Mouse (Mus musculus) limb, embryonic 14.5 days (tissue): Measurements from ENCODE around the gene Stab1. TPM values are rescaled to one million over a fixed set of nuclear protein-coding genes. Genes with fewer than 3 reads are reported as not detected.

Experiments used
- ATAC-seq: fragments of 200-750 bp; cut with Nextera tagmentation; 2 replicates; pipeline ENCODE4 v1.8.0; 2017; ENCODE audit warnings: low read depth, moderate number of reproducible peaks, moderate TSS enrichment; ENCODE audit not compliant: low FRiP score
- DNase-seq: peaks from one replicate; pipeline ENCODE4 v3.0.0-alpha.2; 2015; ENCODE audit warnings: low spot score
- H3K27ac ChIP-seq: fragments of 300-500 bp; sonication (generic); replicated peaks from 2 replicates; pipeline ENCODE4 v1.5.1; 2014; ENCODE audit warnings: low read depth, mild to moderate bottlenecking, low read length, moderate library complexity, mixed read lengths
- H3K27me3 ChIP-seq: fragments of 300-500 bp; sonication (generic); 2 replicates; pipeline ENCODE4 v1.6.1; 2014; ENCODE audit warnings: low read length, mixed read lengths; ENCODE audit not compliant: control insufficient read depth, insufficient read depth
- H3K36me3 ChIP-seq: fragments of 300-500 bp; sonication (generic); 2 replicates; pipeline ENCODE4 v1.6.1; 2014; ENCODE audit warnings: mild to moderate bottlenecking, low read length, moderate library complexity, mixed read lengths; ENCODE audit not compliant: control insufficient read depth, insufficient read depth
- H3K4me1 ChIP-seq: fragments of 300-500 bp; sonication (generic); 2 replicates; pipeline ENCODE4 v1.6.1; 2014; ENCODE audit warnings: antibody characterized with exemption, low read length, mixed read lengths; ENCODE audit not compliant: control insufficient read depth, insufficient read depth
- H3K4me2 ChIP-seq: fragments of 300-500 bp; sonication (generic); replicated peaks from 2 replicates; pipeline ENCODE4 v1.6.1; 2014; ENCODE audit warnings: low read depth, mild to moderate bottlenecking, low read length, moderate library complexity; ENCODE audit not compliant: severe bottlenecking
- H3K4me3 ChIP-seq: fragments of 300-500 bp; sonication (generic); replicated peaks from 2 replicates; pipeline ENCODE4 v1.5.1; 2014; ENCODE audit warnings: low read length
- H3K9ac ChIP-seq: fragments of 300-500 bp; sonication (generic); 2 replicates; pipeline ENCODE4 v1.6.1; 2014; ENCODE audit warnings: mild to moderate bottlenecking, low read depth, low read length, moderate library complexity; ENCODE audit not compliant: severe bottlenecking
- H3K9me3 ChIP-seq: fragments of 300-500 bp; sonication (generic); 2 replicates; pipeline ENCODE4 v1.6.1; 2016; ENCODE audit warnings: low read length; ENCODE audit not compliant: control insufficient read depth
- POLR2A ChIP-seq: fragments of 200-500 bp; IDR thresholded peaks from 2 replicates; pipeline ENCODE4 v1.8.0; 2012; ENCODE audit warnings: inconsistent platforms, mild to moderate bottlenecking, moderate library complexity, borderline replicate concordance; ENCODE audit not compliant: insufficient read depth, insufficient read length; ENCODE audit errors: extremely low read depth
- WGBS: fragments of 180-500 bp; shearing (Covaris S2); extraction: QIAGEN DNeasy Blood & Tissue Kit; methylation state at CpG from one replicate; pipeline ENCODE4 v1.1.7; 2014; 5-methylcytosine and 5-hydroxymethylcytosine counted together
- polyA plus RNA-seq, 2 experiments: library from polyadenylated mRNA; depleted of rRNA in 1 of 2; stranded (reverse) in 1 of 2; unstranded in 1 of 2; fragments of >200 nt; fragmentation: Nextera tagmentation in 1 of 2; extraction: Ambion mirVana in 1 of 2; gene quantifications; 2 replicates each; pipeline versions ENCODE4 v1.2.1 to v1.2.3; 2012 to 2014

Stab1 gene
- polyA plus RNA-seq, 2 experiments: 59.5 to 68.5 TPM

DNA sequence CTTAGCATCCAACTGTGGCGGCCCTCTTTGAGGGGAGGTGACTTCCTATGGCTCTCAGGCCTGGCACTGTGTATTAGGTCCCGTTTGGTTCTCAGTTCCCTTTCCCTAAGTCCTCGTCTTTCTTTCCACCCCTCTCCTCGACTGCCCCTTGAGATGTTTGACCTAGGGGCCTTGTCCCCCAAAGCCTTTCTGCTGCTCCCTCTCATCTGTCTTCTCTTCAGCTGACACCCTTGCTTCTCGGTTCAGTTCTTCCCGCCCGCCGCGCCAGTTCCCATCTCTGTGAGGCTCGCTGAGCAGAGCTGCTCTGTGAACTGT, 31.2 kb downstream of the Stab1 start:
- H3K4me2 ChIP-seq: no peak overlapping the region
- ATAC-seq: no peak

DNA sequence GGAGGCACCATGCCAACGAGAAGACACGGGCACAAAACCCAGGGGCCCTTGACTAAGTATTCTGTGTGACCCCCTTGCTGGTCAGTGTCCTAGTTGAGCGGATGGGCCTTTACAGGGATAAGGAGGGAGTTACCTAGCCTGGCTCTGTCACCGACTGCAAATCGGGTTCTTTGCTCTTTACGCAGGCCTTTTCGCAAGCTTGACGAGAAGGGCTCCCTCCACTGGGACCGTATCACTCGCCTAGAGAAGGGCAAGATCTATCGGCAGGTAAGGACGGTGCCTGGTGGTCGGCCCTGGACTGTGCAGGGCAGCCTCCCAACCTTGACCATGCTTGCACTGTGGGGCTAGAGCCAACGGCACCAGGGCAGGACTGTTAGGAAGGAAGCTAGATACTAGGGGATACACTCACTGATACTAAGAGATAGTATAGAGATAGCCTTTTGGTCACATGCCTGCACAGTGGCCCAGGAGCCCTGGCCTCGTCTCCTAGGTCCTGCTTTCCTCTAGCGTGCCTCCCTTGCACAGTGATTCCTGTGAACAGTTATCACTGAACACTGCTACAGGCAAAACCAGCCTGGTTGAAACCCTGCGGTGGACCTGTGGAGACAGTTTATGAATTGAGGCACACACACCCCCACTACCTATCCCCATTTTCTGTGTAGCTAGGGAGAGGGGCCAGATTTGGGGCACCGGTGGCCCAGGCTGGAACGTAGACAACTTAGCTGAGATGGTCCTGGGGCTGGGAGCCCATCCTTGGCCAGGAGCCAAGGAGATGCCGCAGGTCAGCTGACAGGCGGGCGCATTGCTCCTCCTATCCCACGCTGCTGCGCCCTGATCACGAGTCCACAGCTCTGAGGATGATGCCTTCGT, 31.8 kb downstream of the Stab1 start:
- WGBS: 92% methylated on average over 26 of the region's 26 CpGs
- Histone ChIP-seq H3K36me3 (peaks cover 77% of the 10 kb centered on the region), H3K4me3 (no peak overlapping the region), H3K9ac (no peak overlapping the region), H3K4me1 (peaks cover 29% of the 10 kb centered on the region), H3K4me2 (no peak overlapping the region), H3K9me3 (no peaks in the 10 kb centered on the region), H3K27ac (no peak overlapping the region), H3K27me3 (no peaks in the 10 kb centered on the region)
- ATAC-seq (no peak), DNase-seq (no peak)
- no peak for TF ChIP-seq POLR2A

More for the DNA sequence above, 31.2 kb downstream of the Stab1 start:
- Histone ChIP-seq H3K4me1 (peaks cover 24% of the 10 kb centered on the region), H3K27ac (no peak overlapping the region), H3K27me3 (no peaks in the 10 kb centered on the region), H3K9me3 (no peaks in the 10 kb centered on the region), H3K4me3 (no peak overlapping the region), H3K9ac (no peak overlapping the region), H3K36me3 (peaks cover 82% of the 10 kb centered on the region)
- TF ChIP-seq POLR2A: no peak
- DNase-seq: no peak
- 89% methylated on average over 10 of the region's 10 CpGs for WGBS

DNA sequence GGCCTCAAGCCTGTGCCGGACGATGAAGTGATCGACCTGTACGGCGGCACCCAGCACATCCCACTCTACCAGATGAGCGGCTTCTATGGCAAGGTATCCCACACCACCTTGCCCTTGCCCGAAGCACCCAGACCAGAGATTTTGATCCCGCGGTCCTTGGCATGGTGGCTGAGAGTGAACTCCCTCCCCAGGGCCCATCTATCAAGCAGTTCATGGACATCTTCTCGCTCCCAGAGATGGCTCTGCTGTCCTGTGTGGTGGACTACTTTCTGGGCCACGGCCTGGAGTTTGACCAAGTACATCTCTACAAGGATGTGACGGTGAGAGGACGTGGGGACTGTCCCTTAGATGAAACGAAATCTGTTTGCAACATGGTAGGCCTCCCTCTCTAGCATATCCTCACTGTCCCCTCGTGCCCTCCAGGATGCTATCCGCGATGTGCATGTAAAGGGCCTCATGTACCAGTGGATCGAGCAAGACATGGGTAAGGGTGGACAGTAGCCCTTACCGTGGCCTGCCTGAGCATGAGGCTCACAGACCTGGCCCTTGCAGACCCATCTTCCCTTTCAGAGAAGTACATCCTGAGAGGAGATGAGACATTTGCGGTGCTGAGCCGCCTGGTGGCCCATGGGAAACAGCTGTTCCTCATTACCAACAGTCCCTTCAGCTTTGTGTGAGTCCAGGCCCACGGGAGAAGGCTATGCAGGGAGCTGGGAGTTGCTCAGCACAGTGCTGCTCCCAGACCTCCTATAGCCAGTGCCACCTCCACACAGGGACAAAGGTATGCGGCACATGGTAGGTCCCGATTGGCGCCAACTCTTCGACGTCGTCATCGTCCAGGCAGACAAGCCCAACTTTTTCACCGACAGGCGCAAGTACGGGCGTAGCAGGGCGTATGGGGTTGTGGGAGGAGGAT, 32.7 kb downstream of the Stab1 start:
- Histone ChIP-seq H3K4me2 (no peak overlapping the region), H3K9ac (no peak overlapping the region), H3K36me3 (peaks cover 68% of the 10 kb centered on the region), H3K4me3 (no peak overlapping the region), H3K4me1 (peaks cover 29% of the 10 kb centered on the region), H3K27ac (no peak overlapping the region), H3K27me3 (no peaks in the 10 kb centered on the region), H3K9me3 (no peaks in the 10 kb centered on the region)
- DNase-seq: no peak
- 90% methylated on average over 34 of the region's 34 CpGs for WGBS
- no peak for ATAC-seq
- TF ChIP-seq POLR2A: no peak

DNA sequence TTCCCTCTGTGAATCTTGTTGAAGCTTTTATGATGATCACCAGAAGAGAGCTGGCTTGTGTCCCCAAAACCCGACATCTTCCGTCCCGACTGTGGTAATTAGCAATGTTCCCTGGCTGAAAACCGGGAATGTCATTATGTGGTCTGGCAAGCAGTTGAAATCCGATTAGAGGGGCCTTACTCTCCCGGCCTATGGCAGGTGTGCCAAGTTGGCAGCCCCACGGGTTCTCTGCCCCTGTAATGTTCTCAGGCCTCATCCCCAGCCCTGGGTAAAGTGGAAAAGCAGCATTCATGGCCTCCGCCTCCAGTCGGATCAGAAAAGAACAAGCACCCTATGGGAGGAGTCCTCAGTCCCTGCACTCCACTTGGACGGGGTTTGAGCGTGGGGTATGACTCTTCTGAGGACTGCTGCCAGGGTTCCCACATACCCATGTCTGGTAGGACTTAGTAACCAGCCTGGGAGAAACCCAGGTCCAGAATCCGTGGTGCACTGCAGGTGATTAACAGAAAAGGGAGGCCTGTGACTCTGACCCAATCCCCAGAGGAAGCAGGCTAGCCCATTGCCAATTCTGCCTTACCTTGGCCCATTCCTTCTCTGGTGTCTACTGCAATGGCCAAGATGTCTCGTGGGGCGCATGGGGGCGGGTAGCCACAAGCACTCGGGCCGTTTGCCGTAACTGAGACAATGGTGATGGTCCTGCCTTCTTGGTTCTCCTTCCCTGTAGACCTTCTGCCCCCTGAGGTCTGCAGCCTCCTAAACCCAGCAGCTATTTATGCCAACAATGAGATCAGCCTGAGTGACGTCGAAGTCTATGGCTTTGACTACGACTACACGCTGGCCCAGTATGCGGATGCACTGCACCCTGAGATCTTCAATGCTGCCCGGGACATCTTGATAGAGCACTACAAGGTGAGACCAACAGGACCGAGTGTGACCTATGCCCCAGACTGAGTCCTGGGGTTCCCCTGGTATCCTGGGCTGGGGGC, 34.1 kb downstream of the Stab1 start:
- WGBS: 82% methylated on average over 25 of the region's 25 CpGs
- Histone ChIP-seq H3K27ac (no peak overlapping the region), H3K9me3 (no peaks in the 10 kb centered on the region), H3K9ac (no peak overlapping the region), H3K36me3 (peaks cover 54% of the 10 kb centered on the region), H3K4me2 (no peak overlapping the region), H3K4me3 (no peak overlapping the region), H3K4me1 (peaks cover 35% of the 10 kb centered on the region), H3K27me3 (no peaks in the 10 kb centered on the region)
- no peak for TF ChIP-seq POLR2A
- ATAC-seq (no peak), DNase-seq (no peak)
